Mouse (Mus musculus): ENCODE data around the gene Nxf2.

Nxf2 gene

DNA sequence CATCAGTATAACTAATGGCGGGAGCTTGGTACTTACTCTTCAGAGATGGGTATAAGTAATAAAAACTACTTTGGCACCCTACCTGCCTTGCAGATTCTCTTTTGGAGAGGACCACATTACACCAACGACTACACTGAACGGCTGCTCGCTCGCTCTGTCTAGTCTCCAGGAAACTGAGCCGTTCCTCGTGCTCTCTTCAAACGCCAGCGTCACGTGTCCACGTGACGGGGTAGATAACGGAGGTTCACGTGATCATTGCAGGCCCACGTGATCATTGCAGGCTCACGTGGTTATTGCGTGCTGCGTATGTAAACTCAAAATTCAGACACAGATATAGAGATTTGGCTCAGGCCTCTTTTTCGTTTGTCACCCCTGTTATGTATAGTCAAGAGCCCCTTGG lies at the start of gene Nxf2:
Gene Nxf2 (minus strand): TSS at position 209 of the 400 bp plus-strand sequence.
- in situ Hi-C loops (cut with MboI, MseI): no loop called here

DNA sequence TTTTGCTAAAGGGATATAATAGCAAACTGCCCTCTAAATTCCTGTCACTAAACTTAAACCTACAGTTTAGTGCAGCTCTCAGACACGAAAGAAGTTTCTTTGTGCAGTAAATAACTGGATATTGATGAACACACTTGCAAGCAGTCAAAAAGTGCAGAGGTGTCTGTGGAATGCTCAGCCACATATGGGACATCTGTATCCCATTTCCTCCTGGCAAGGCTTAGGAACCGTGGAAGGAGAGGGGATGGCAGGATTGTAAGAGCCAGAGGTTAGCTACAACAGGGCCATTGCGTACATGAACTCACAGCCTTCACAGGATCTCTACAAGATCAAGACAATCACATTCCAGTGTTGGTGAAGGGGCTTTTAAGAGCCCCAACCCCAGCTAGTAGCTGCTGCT lies 46.8 kb upstream of the Nxf2 start:
- in situ Hi-C loops (cut with MboI, MseI): no loop called here

DNA sequence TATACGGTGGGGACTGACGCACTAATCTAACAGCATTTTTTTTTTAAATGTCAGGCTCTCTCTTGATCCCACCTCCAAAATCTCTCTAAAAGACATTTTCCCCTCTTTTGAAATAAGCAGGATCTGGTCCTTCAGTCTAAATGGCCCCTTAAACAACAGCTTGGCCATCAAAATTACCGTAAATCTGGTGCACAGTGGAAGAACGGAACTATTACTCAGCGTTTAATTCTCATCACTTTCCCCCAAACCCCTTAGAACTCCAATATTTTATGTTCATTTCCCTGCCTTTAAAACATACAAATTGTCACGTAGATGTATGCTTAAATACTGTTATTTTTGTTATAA lies 44.9 kb upstream of the Nxf2 start:
- in situ Hi-C loops (cut with MboI, MseI): no loop called here

DNA sequence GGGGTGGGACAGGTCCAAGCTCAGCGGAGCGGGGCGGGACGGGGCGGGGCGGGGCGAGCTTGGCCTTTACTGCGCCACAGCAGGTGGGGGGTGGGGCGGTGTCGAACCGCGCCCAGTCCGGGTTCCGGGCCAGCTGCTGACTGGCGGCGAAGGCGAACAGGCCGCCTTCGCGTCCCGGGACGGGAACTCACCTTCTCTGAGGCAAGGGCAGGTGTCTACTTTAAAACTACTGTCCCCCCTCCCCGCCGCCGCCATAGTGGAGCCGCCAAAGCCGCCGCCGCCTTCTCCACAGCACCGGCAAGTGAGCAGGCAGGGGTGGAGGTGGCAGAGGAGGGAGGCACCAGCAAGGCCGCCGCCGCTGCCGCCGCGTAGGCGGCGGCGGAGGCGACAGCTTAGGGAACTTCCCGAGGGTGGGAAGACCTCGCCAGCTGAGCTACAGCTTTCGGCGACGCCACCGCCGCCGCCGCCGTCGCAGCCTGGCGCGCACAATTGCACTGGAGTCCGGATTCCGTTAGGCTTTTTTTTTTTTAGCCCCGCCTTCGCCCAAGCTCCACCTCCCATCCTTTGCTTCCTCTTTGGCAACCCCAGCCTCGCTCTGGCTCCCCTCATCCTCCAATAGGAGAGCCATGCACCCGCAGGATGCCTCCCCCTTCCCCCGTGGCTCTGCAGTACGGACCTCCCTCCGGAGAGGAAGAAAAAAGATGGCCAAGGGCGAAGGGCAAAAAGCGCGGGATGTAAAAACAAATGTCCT lies 44.3 kb upstream of the Nxf2 start, which contains the start of gene Zmat1:
Gene Zmat1 (minus strand): TSS at position 490 of the 751 bp plus-strand sequence.
- in situ Hi-C loops (cut with MboI, MseI): no loop called here

DNA sequence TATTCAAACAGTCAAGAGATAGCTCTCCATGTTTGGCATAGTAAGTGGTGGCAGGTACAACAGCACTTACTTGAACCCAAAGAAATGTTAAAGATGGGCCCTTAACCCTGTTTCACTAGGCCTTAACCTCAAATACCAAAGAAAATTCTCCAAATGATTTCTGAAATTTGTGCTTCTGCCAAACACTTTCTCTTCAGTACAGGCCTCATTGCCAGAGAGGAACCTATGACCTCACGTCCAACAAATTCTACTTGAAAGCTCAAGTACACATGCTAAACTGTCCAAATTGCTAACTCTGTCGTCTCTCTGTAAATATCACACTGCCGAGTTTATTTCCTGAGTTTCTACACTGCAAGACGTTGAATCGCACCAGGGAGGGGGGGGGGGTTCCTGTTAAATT lies 43.5 kb upstream of the Nxf2 start:
- in situ Hi-C loops (cut with MboI, MseI): no loop called here

DNA sequence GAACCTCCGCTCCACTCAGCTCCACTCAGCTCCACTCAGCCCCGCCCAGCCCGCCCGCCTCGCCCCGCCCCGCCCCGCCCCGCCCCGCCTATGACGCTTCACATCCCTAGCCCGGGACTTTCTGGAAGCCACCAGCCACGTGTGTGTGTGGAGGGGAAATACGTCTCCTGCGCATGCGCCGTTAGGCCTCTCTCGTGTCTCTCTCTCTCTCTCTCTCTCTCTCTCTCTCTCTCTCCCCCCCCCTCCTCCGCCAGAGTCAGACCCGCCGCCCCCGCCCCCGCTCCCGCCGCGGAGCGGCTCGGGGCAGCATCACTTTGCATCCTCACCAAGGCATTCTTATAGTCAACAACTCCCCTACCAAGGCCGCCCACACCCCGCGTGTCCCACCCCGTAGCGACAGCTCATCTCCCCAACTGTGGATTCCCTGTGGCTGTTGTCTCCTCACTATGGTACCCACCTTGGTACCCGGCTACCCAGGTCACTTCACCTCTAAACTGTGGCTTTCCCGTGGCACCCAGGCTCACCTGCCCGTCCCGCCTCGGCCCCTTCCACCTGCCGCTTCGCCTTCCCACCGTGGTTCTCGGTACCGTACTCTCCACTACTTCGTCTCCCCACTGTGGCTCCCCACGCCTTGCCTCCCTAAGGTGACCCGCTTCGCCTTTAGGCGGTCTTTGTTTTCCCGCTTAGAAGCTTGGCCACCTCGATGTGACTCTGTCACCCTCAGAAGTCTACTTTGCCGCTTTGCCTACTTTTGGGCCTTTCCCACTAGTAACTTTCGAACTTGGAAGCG lies 1.1 kb downstream of the Nxf2 start:
- in situ Hi-C loops (cut with MboI, MseI): no loop called here

DNA sequence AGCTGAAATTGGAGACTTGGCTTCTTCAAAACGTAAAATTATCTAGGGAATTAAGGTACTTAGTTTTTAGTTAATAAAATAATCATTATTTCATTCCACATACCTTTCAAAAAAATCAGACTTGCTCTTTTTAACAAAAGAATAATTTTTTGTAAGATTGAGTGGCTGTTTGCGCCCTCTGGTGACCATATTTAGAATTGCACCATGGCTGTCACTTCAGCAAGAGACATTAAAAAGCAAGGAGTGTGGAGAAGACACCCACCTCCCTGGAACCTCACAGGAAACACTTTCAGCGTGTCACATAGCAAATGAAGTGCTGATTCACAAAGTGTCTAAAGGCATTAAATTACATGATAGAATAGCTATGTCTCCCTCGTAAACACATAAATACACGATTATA lies 34.2 kb downstream of the Nxf2 start:
- in situ Hi-C loops (cut with MboI, MseI): no loop called here

DNA sequence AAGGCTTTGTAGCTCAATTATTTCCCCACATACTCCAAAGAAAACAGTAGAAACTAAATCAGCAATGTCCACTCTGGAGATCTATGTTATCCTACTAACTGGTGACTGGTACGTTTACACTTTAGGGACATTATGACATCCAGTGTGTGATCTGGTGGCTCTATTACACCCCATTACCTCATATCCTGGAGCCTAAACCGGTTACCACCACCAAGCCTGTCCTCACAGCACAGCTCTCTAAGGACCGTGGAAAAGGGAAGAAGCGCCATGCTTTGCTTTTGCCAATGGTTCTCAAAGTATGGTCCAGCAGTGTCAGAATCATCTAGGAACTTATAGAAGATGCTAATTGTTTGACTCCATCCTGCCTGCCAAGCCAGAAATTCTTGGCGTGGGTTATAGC lies 34.6 kb downstream of the Nxf2 start:
- in situ Hi-C loops (cut with MboI, MseI): loop anchor here (5.0 kb wide), 1 partner anchor 203 kb away; no protein-coding TSS in a partner anchor

DNA sequence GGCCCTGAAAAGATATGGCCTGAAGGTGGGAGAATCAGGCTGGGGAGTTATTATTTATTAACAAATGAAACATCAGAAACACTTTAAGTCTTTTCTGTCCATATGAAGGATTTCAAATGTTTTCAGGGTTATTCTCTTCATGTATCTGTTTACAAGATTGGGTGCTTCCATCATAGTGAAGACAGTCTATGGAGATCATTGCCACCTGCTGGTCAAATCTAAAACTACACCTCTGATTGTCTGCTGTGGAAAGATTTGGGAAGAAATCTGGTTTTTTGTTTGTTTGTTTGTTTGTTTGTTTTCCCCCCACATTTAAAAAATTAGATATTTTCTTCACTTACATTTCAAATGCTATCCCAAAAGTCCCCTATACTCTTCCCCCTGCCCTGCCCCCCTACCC lies 39.5 kb downstream of the Nxf2 start:
- in situ Hi-C loops (cut with MboI, MseI): loop anchor here (5.0 kb wide), 1 partner anchor 198 kb away; no protein-coding TSS in a partner anchor

DNA sequence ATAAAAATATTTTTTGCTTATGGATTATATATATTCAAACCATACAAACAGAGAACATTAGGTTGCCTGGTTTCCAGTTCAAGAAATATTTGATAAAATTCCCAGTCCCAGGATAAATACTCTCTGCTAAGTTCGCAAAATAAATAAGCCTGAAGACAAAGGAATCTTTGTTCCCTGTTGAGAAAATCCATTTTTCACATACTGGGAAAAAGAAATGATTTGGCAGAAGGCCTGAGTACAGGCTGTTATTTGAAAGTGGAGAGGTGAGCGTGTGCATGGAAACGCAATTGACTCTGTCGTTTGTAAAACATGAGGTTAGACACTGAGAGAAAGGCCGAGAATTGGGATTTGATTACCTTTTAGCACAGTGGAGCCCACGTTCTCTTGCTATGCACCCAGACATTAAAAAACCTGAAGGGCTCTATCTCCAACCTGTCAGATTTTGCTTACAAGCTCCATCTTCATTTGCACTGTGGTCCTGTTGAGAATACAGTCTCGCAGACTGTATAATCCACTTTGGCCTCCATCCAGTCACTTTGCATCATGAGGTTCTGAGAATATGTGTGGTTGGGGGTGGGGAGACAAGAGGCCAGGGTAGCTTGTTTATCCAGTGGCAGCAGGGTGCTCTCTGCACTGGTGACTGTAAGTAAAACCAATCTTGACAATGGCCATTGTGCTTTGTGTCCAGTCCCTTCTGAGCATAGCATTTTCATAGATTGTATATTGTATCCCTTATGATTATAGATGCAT lies 40.7 kb downstream of the Nxf2 start:
- in situ Hi-C loops (cut with MboI, MseI): no loop called here

DNA sequence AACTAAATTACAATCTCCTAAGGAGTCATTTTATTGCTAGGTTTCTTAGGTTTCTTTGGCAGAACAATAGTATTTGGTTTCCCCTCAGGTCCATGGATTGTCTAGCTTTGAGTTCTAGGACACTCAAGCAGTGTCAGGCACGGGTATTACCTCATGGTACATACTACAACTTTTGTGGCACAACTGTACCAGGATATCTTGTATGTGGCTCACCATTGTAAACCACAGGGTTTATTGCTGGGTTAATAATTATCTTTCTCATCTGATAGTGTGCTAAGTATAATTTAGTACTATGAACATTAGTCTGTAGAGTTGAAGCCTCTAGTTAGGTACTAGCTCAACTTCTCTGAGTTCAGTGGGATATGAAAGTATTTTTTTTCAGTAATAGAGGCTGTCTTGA lies 45.3 kb downstream of the Nxf2 start:
- in situ Hi-C loops (cut with MboI, MseI): loop anchor here (10.0 kb wide), 1 partner anchor 164 kb away; the partner anchor contains the start of genes Armcx3 and Armcx6

DNA sequence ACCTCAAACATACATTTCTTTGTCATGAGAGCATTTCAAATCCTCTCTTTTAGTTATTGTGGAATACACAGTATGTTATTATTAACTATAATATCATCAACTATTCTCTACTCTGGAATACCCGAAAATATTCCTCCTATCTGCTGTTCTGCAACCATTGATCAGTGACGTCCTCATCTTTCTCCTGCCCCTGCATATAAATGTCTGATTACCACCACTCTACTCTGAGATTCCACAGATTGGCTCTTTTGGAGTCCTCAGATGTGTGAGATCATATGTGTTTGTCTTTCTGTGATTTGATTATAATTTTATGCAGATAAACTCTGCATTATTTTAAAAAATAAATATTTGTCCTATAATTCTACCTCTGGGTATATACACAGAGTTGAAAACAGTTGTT lies 48.8 kb downstream of the Nxf2 start:
- in situ Hi-C loops (cut with MboI, MseI): loop anchor here (10.0 kb wide), 1 partner anchor 161 kb away; the partner anchor contains the start of genes Armcx3 and Armcx6

DNA sequence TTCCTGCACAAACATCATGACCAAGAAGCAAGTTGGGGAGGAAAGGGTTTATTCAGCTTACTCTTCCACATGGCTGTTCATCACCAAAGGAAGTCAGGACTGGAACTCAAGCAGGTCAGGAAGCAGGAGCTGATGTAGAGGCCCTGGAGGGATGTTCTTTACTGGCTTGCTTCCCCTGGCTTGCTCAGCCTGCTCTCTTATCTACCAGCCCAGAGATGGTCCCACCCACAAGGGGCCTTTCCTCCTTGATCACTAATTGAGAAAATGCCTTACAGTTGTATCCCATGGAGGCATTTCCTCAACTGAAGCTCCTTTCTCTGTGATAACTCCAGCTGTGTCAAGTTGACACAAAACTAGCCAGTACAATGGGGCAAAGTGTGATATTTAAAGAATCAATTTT lies 49.2 kb downstream of the Nxf2 start:
- in situ Hi-C loops (cut with MboI, MseI): loop anchor here (10.0 kb wide), 1 partner anchor 161 kb away; the partner anchor contains the start of genes Armcx3 and Armcx6

DNA sequence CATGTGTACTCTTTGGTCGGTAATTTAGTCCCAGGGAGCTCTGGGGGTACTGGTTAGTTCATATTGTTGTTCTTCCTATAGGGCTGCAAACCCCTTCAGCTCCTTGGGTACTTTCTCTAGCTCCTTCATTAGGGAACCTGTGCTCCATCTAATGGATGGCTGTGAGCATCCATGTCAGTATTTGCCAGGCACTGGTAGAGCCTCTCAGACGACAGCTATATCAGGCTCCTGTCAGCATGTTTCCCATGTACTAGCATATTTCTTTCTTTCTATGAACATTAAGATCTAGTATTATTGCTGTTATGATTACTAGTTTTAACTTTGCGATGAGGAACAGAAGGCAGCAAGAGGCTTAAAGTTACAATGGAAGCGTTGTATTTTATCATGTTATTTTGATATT lies 49.7 kb downstream of the Nxf2 start:
- in situ Hi-C loops (cut with MboI, MseI): loop anchor here (10.0 kb wide), 1 partner anchor 160 kb away; the partner anchor contains the start of genes Armcx3 and Armcx6

DNA sequence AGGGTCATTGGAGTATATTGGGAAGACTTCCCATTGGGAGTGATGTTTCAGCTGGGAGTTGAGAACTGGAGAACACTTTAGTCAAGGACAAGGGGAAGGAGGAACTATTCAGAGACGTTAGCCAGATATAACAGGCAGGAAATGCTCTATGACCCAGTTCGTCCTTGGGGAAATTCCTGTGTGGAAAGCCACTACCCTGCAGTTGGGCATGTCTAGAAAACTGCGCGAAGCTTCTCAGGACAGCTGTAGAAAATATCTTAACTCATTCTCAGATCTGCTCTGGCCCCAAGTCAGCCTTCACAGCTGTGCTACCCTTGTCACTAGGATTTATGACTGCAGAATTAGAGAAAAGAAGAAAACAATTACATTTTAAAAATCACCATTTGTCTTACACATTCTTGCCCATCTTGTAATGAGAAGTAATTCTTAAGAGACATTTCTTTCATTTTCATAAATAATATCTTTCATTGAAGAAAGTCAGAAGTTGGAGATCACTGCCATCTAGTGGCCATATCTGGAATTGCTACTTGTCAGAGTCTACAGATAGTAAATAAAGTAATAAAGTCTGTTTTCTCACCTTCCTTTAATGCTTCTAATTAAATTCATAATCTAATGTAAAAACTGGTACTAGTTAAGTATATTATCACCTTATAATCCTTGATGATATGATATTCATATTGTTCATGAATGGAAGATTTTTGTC lies 51.2 kb downstream of the Nxf2 start:
- in situ Hi-C loops (cut with MboI, MseI): loop anchor here (10.0 kb wide), 1 partner anchor 159 kb away; the partner anchor contains the start of genes Armcx3 and Armcx6

DNA sequence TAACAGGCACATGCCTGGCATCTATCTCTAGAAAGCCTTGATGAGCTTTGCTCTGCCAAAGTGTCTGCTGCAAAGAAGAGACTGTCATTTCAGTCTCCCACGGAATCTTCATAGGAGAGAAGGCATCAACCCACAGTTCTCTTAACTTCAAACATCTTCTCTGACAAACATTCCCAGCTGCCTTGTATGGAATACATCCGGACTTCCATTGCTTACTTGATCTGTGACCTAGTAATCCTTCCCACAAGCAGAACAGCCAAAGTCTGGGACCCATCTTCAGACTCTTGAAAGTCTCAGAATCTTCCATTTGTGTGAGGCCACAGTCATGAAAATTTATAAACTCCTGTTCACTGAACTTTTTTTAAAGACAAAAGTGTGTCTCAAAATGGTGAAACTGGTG lies 51.7 kb downstream of the Nxf2 start:
- in situ Hi-C loops (cut with MboI, MseI): loop anchor here (10.0 kb wide), 1 partner anchor 158 kb away; the partner anchor contains the start of genes Armcx3 and Armcx6

DNA sequence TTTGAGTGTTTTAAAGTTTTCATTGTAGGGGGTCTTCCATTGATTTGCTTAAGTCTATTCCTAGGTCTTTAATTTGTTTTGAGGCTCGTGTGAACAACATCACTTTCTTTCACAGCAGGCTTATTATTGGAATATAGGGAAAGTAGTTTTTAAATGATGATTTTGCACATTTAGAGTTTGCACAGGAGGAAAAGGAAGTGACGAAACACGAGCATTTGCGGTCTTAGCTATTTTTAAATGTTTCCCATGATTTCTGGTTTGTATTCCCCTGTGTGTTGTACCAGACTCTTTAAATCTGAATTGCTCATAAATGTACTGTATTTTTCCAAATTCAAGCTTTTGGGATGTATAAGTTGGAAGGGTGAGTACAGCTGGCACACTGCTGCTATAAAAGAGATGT lies 54.2 kb downstream of the Nxf2 start:
- in situ Hi-C loops (cut with MboI, MseI): loop anchor here (10.0 kb wide), 1 partner anchor 156 kb away; the partner anchor contains the start of genes Armcx3 and Armcx6

Measured in T-helper 2 cell (primary cell).